Mouse (Mus musculus): ENCODE results near the gene Appl2.
A peak's percentile ranks its signal among the peaks of the same experiment; 100 is the strongest.

The Appl2 gene

DNA sequence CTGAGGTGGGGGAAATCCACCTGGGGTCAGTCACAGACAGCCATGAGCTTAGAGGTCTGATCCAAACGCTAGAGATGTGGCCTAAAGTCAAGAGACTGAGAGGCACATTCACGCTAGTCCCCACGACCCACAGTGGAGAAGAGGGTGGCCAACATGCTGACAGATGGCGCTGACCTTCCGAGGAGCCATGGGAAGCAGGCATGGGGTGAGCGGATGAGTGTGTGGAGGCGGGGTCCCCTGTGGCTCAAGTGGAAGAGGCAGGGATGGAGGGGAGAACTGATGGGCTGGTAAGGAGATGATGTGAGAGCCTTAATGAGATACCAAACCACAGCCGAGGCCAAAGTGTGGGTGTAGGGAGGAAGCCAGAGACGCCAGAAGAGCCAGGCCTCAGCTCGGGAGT is 16.8 kb downstream of the Appl2 start:
- no peak for DNase-seq (ENCODE audit: low read depth, low spot score)

- DNase-seq (ENCODE audit: low read depth, low spot score): peak; percentile 49
Observed at GRCm38 (mm10) chr10:83630899-83631298, 17.6 kb downstream of the Appl2 start.

DNA sequence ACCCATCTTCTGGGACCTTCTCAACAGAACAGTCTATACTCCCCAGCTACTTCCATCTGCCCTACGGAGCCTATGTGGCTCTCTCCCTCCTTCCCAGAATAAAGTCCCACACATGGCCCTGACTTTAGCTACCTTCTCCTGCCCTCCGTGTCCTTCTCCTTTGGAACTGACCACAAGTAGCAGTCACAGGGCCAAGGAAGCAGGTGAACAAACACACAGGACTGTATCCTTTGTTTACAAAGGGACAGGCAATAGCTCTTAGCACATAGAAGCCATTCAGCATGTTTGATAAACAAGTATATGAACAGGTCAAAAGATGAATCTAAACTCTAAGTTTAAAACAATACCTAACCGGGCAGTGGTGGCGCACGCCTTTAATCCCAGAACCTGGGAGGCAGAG is 18.7 kb downstream of the Appl2 start:
- DNase-seq (ENCODE audit: low read depth, low spot score): no peak

DNA sequence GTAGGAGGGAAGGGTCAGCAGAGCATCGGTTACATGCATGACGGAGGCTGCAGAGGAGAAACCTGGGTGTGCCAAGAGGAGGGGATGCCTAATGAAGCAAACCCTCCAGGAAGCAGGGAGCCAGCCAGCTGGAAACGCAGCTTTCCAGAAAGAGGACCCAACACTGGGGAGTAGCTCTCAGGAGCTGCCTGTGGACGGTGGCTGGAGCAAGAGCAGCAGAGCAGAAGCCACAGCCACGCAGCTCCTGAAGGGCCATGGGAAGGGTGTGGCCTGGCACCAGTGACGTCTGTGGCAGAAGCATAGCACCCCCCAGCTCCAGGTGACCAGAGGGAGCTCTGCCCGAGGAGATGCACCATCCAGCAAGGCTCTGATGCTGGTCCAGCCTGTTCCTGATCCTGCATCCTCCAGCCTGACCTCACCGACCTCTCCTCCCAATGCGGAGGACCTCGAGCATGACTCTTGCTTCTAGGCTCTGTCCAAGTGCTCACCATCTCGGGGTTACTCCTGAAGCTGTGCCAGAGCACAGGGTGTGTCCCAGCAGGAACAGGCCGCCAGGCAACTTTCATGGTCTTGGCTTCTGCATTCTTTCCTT is 19.3 kb downstream of the Appl2 start:
- DNase-seq (ENCODE audit: low read depth, low spot score): no peak

GRCm38 (mm10) chr10:83628241-83628640 is 20.3 kb downstream of the Appl2 start:
- no peak for DNase-seq (ENCODE audit: low read depth, low spot score)

GRCm38 (mm10) chr10:83627113-83627687 is 21.3 kb downstream of the Appl2 start:
- no peak for DNase-seq (ENCODE audit: low read depth, low spot score)

DNA sequence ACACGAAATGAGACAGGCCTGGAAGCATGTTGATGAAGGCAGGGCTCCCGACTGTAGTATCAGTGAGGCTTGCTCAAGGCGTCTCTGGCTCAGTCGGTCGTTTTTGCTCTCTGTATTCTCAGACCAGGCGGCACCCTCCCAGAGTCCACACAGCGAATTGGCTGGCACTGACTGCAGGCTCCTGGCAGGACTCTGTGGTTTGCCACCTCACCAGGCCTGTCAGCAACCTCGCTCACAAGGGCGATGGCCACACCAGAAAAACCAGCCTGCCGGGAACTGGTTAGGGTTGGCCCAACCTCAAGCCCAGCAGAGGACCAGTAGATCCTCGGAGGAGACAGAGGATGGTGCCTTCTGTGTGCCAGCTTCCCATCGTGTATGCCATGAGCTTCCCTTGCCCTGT is 23.7 kb downstream of the Appl2 start:
- no peak for DNase-seq (ENCODE audit: low read depth, low spot score)

DNA sequence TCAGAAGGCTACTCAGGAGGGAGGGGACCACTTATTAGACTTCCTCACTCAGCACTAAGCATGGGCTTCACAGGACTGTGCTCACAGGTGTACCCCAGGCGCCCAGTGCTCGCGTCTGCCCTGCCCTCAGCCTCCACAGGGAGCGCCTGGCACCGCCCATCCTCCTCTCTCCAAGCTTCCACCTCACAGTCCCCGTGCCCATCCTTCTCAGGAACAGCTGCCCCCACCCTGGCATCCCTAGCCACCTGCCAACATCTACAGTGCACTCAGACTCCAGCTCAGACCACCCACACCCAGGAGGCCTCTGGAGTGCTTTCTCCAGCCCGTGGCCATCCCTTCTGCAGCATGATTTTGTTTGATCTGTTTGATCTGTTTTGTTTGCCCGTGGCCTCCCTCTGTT is 24.5 kb downstream of the Appl2 start:
- DNase-seq (ENCODE audit: low read depth, low spot score): no peak

DNA sequence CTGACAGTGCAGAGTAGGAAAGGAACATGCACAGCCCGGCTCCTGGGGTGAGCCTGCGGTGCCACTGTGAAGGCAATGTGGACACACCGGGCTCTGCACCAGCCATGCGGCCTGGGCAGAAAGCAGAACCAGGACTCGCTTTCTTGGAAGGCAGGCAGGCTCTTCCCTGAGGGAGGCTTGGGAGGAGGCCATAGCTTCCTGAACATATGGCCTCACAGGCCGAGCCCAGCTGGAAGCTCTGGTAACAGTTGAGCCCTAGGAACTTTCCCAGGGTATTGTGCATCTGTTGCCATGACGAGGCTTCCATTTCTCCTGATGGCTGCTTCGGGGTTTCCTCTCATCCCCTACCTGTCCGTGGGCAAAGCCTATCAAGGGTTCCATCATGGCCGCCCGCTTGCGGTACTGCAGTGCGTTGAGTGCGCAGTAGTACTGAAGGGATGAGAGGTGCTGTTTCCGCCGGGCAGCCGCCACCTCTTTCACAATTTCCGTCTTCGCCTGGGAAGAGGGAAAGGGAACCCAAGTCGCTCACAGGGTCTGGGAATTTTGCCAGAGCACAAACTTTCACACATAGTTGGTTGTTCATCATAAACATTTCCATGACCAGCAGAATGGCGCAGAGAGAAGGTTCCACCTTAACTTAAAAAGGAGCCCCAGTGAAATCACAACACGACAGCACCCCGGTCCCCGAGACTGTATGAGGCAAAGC is 28.0 kb downstream of the Appl2 start:
- no peak for DNase-seq (ENCODE audit: low read depth, low spot score)

DNA sequence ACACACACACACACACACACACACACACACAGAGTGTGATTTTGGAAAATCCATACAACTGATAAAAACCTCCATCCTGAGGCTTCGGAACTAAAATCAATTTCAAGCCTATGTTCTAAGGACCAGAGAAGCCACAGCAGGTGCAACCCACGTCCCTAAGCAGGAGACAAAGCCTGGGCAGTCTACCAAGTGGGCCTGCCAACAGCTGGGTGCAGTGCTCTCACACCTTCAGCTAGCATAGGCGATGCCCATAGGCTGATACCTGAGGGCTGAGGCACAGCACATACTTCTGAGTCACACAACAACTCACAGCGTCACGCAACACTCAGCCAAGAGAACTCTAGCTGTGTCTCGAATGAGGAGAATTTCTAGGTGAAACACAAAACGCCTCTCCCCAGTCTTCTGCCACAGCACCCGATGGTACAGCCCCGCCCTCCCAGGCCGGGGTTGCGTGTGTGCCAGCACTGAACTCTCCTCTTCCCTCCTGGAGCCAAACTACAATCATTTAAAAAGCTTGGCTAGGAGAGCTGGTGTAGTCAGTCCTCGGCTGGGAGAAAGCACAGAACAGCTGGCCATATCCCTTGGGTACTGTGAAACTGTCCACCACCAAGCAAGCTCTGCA is 29.6 kb downstream of the Appl2 start:
- no peak for DNase-seq (ENCODE audit: low read depth, low spot score)

DNA sequence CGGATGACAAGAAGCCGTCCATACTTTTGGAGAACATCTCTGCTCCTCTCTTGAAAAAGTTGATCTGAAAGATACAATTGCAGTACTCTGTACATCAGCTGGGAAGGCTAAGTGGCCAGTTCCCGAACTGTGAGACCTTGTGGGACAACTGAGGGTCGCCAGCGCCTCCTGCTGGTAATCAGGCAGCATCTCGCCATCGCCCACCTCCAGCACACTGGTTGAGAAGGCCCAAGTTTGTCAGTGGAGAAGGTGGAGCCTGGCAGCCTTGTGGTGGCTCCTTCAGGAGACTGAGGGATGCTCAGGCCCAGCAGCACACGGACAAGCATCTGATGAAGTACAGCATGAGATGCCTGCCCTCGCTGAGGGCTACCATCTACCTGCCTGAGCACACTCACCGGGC is 31.2 kb downstream of the Appl2 start:
- no peak for DNase-seq (ENCODE audit: low read depth, low spot score)

DNA sequence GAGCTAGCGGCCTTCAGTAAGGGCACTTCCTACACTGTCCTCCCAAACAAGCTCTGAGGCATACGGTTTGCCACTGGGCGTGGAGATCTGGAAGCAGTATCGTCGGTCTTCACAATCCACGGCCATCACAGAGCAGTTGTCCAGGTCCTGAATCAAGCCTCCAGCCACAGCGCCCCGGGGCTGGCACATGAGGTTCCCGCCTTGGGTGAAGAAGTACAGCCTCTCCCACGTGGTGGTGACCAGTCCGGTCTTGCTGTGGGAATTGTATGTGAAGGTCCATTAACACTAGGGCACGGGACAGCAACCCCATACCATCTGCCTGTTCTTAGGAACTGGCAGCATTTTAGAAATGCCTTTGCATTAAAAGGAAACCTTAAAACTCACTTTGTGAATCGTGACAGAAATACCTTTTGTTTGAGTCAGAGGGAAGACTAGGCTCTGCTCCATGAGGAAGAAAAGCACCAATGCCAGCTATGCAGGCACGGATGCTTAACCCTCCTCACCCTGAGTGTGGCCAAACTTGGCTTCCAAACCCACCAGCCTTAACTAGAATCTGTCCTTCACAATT is 35.8 kb downstream of the Appl2 start:
- DNase-seq (ENCODE audit: low read depth, low spot score): no peak

DNA sequence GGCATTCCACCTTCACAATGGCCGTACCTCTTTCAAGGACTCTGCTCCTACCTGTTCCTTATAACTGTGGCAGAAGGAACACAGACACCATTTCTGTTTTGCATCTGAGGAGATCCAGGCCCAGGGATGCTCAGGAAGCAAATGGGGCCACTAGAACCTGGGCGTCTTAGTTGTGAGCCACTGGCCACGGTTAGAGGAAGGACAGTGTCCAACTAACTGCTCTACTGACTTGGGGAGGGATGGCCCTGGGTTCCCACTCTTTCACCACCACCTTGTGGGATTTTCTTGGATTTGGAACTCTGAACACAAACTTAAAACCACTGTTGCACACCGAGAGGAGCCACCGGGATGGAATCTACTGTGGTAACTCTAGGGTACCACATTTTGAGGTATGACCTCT is 36.7 kb downstream of the Appl2 start:
- no peak for DNase-seq (ENCODE audit: low read depth, low spot score)

DNA sequence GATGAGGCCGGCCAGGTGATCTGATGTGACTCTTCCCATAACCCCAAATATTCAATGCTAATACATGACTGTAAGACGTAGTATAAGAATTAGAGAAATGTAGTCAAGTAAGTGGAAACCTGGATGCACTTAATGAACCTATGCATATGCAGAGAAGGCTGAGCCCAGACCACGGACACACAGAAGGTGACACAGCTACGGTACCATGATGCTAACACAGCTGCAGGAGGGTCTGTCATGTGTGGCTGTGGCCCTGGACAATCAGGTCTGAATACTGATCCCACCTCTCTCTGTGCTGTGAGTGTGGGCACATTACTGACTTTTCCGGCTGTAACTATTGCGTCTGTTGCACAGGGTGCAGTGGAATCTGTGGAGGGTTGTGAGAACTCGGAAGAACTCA is 38.0 kb downstream of the Appl2 start:
- no peak for DNase-seq (ENCODE audit: low read depth, low spot score)

- no peak for DNase-seq (ENCODE audit: low read depth, low spot score)
Observed at GRCm38 (mm10) chr10:83608596-83608995, 39.9 kb downstream of the Appl2 start.

DNA sequence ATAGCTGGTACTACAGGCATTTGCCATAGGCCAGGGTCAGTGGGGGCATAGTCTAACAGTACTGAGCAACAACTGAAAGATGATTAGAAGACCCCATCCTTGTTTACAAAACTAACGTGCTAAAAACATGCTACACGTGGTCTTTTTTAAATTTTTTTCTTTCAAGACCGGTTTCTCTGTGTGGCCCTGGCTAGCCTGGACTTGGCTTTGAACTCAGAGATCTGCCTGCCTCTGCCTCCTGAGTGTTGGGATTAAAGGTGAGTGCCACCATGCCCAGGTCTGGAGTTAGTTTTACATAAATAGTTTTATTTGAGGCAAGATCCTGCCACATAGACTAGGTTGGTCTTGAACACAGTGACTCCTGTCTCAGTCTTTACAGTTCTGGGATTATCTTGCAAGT is 41.4 kb downstream of the Appl2 start:
- DNase-seq (ENCODE audit: low read depth, low spot score): no peak

DNA sequence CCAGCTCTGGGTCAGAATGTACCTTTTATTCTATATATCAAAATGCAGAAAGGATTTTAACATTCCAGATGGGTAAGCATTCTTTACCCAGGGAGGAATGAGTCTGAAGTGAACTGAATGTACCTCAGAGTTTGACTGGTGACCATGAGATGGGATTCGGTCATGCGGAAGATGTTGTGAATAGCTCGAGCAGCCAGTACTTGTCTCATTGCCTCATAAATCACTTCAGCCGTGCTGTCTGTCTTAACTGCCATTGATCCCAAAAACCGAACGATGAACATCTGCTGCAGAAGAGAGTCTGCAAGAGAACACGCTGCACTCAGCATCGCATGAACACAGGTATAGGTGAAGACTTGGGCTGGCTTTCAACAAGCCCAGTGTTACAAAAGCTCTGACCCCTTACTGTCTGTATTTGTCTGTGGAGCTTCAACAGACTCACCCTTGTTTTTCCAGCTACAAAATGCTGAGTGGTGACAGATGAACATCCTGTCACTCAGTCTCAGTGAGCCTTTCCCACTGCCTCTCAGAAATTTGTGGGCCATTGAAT is 42.8 kb downstream of the Appl2 start:
- no peak for DNase-seq (ENCODE audit: low read depth, low spot score)

DNA sequence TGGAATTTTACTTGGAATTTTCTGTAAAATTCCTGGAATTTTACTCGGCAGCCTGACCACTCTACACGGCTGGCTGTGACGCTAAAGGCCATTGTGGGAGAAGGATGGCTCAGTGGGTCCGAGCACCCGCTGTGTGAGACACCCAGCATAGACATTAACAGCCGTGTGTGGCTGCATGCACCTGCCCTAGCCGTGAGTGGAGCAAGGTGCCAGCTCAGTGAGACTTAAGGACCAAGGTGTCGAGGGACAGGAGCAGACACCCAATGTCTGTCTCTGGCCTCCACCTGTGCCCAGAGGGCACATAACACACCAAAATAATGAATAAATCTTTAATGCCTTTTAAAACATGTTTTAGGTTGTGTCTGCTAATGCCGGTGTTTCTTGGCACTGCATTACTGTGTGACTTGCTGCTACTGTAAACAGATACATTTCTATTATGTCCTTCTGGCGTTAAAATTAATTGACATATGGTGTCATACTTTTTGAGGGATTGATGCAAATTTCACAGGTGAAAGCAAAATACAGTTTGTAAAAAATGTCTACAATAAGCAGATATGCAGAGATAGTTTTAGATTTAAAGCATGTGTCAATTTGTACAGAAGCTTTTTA is 44.5 kb downstream of the Appl2 start:
- no peak for DNase-seq (ENCODE audit: low read depth, low spot score)

- DNase-seq (ENCODE audit: low read depth, low spot score): no peak
Observed at GRCm38 (mm10) chr10:83600650-83601049, 47.9 kb downstream of the Appl2 start.

- DNase-seq (ENCODE audit: low read depth, low spot score): no peak
Observed at GRCm38 (mm10) chr10:83594526-83594925, 54.0 kb downstream of the Appl2 start.

DNA sequence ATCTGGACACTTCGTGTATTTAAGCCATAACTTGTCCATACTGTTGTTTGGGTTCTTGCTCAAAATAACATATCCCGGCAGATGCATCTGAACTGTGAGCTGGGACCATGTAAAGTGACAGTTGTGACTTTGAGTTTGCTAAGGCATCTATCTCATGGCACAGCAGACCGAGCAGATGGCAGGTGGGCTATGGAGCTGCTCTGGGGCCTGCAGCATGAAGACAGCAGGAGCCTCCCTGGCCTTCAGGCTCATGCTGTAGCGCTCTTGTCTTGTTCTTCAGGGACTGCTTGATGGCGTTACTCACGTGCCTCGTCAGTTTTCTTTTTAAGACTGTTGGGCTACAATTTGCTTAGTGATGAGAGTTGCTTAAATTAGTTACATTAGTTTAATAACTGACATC is 55.9 kb downstream of the Appl2 start:
- DNase-seq (ENCODE audit: low read depth, low spot score): no peak

DNA sequence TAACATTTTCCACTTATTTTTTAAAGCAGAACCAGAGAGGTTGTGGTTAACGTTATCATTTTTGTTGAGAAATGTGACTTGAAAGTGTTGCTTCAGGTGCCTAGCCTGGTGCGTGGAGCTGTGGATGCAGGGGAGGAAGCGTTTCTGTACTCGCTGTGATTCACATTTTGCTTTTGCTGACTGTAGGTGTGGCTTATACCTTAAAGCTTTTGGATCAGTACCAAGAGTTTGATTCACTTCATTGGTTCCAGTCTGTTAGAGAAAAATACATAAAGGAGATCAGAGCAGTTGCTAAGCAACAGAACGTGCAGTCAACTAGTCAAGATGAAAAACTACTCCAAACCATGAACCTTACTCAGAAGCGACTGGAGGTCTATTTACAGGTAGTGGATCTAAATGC is 57.7 kb downstream of the Appl2 start:
- no peak for DNase-seq (ENCODE audit: low read depth, low spot score)

All from brain, embryonic 18.5 days (tissue).